Mouse (Mus musculus): Measurements from ENCODE around the gene Ado.

- TF ChIP-seq POLR2A (IDR thresholded peaks at IDR 0.05; ENCODE audit: low read depth, low read length) (no peak), CTCF (IDR thresholded peaks at IDR 0.05; ENCODE audit: extremely low read depth, insufficient read length, insufficient replicate concordance, low read depth, low read length) (no peak)
Measured at GRCm38 (mm10) chr10:67524694-67525093, 24.1 kb downstream of the Ado start.
